Mouse (Mus musculus): ENCODE data around the gene Ago4.

DNA sequence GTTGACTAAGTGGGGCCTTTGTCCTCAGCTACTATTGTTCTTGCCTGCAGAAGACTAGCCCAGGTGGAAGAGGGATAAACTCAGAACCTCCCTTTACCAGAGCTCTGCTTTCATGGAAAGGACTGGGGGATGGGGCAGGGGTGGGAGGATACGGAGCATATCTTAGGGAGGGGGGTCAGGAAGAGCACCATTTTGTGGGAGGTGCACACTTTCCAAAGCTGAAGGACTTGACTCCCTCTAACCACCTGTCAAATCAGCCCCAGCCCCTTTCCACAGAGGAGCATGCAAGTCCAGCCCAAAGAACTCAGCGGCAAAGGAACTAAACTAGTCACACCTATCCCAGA, 68.4 kb downstream of the Ago4 start:
- no peak for TF ChIP-seq CTCF (IDR thresholded peaks at IDR 0.05; ENCODE audit: low read depth)
- TF ChIP-seq EP300 (IDR thresholded peaks at IDR 0.05; ENCODE audit: low read depth): no peak

All from liver, postnatal 0 days (tissue).